Mouse (Mus musculus) left cerebral cortex, postnatal 14 days (tissue): ENCODE data around the gene Atp6v1g3. TPM values are rescaled to one million over a fixed set of nuclear protein-coding genes. Genes with fewer than 3 reads are reported as not detected.

Experiments used
- DNase-seq, 2 experiments: peaks; one replicate each; pipeline ENCODE4 v3.0.0; 2021 to 2022; ENCODE audit warnings: low spot score in 2 of 2, mixed read lengths in 1 of 2
- intact Hi-C: fragments of 180-260 bp; cut with DNase I; formaldehyde crosslinking; loops from one replicate; pipeline ENCODE4 v1.15.1; 2025
- total RNA-seq, 2 experiments: library from RNA; stranded (reverse); gene quantifications; 2 replicates each; pipeline ENCODE4 v1.2.3; 2021

Atp6v1g3 gene
- total RNA-seq, 2 experiments from 2014 or later, result not detected

DNA sequence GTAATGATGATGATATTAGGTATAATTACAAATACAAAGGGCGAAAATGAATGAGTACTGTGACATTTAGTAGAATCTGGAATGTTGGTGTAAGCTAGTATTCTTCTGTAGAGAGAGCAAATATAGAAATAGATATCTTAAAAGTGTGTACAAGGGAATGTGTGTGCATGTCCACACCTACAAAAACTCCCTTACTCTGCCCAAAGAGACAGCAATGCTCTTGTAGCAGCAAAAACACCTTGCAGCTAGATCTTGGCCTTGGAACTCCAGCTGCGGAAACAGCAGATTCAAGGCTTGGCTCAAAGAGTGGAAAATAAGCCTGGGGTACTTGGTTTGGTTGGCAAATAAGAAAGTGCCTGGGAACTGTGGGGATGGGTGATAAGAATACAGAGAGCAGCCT, 57.0 kb downstream of the Atp6v1g3 start:
- DNase-seq, result no peak
- intact Hi-C loops, result no loop called here

DNA sequence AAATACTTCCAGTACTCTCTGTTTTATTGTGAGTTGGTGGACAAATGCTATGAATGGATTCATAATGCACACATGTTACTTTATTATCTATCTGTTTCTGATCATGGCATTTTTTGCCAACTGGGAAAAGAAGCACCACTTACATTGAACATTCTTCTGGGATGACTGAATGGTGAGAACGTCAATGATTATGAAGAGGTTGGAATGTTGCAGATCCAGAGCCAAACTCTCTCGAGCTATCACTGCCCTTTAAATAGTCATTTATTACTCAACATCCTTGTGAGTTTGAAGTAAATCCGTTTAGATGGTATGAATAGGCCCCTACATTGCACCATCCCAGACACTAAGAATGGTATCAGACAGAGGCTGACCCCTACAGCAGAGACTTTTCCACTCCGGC, 58.1 kb downstream of the Atp6v1g3 start:
- intact Hi-C loops, result no loop called here
- no peak for DNase-seq

DNA sequence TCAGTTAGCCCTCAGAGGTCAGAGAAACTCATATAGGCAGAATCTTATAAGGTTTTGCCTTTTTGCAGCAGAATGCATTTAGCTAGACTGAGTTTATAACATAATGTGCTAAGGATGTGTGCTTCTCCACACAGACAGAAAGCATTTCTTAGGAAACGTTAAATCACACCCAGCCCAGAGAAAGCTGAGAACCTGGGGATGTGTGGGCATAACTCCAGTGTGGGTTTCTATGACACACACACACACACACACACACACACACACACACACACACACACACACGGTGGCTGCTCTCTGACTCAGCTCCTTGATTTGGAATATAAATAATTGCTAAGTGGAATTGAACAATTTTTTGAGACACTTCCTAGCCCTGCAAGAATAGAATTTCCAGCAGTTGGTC, 61.2 kb downstream of the Atp6v1g3 start:
- DNase-seq, result peak; percentile 53 to 74
- intact Hi-C loops, result no loop called here

DNA sequence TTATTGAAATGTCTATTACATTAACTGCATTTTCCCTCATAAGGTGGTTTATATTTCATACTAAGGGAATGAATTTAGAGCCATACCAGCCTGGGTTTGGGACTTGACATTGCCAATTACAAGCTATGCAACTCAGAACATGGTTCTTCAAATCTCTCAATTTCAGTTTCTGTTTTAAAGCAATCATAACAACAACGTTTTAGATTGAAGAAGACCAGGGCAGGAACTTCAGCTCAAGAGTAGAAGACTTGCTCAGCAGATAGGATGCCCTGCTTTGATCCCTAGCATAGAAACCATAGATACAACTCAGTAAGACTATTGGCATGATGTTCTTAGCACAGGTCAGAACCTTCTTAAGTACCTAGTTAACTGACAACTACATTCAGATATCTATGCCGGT, 63.9 kb downstream of the Atp6v1g3 start:
- intact Hi-C loops, result no loop called here
- DNase-seq, result no peak

Other genes starting within 250 kb of the Atp6v1g3 start
- gene Ptprc, start 98.0 kb upstream of the Atp6v1g3 start, total RNA-seq, result 1 to 10 TPM; 2.3 to 2.5 TPM